Mouse (Mus musculus) urinary bladder, postnatal 14 days (tissue): ENCODE results near the gene Mif4gd.
"Not testable (repeated sequence)": the region's sequence is repeated elsewhere in the genome, so short reads cannot be mapped to it uniquely, and the experiment has no call there.

Experiments
- DNase-seq: peaks from one replicate; pipeline ENCODE4 v3.0.0; 2021; ENCODE audit warnings: low spot score

The Mif4gd gene

DNA sequence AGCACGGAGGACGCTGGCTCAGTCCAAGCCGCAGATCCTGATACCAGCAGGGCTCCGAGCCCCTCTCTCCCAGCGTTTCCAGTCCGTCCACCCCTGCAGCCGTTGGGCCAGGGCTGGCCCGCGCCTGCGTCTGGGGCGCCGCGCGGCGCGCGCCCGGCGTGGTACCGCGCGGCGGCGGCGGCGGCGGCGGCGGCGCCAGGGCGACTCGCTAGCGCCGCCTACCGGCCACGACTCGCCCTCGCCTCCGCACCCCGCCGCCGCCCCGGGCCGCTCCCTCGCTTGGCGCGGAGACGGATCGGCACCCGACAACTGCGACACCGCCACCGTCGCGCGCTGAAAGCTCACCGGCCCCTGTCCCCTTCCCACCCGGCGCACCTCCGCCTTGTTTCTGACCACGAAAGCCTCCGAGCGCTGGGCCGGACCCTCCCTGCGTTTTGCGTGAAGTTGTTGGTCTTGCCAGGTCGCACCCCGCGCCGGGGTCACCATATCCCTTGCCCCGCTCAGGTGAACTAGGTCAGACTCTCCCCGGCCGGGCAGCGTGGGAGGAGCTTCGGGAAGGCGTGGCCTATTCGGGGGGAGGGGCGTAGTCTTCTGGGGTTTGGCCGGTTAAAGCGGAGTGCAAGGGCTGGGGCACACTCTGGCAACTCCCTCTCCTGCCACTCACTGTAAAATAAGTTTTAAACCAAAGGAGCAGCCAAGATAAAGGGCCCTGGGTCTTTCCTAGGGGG, at the start of gene Mif4gd:
Gene Mif4gd (minus strand): TSS at position 560 of the 728 bp plus-strand sequence.
- peak; percentile 94 for DNase-seq

DNA sequence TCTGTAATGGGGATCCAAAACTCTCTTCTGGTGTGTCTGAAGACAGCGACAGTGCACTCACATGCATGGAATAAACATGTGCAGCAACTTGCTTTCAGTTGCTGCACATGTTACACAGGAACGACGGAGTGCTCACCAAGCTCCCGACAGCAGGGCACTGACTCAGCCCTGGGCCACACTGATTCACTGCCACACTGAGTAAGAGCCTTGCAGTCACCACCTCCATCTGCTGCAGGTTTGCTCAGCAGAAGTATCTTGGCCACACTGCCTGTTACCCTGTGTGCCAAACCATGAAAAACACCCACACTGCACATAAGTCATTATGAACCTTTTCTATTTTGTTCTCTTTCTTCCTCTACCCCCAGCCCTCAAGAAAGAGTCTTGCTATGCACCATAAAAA, 47.6 kb upstream of the Mif4gd start:
- DNase-seq, result no peak

DNA sequence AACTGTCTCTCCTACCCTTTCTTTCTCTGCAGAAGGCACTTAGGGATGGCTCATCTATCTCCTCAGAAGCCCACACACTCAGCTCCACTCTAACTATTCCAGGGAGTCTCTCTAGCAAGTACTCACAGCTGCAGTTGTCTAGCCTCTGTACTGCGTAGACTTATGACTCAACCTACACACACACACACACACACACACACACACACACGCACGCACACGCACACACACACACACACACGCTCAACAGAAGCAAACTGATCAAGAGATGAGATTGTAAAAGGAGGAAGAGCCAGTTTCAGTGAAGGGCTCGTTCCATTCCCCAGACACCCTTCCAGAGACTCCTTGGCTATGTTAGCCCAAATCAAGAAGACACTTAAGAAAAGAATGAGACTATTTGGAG, 45.8 kb upstream of the Mif4gd start:
- peak; percentile 16 for DNase-seq

DNA sequence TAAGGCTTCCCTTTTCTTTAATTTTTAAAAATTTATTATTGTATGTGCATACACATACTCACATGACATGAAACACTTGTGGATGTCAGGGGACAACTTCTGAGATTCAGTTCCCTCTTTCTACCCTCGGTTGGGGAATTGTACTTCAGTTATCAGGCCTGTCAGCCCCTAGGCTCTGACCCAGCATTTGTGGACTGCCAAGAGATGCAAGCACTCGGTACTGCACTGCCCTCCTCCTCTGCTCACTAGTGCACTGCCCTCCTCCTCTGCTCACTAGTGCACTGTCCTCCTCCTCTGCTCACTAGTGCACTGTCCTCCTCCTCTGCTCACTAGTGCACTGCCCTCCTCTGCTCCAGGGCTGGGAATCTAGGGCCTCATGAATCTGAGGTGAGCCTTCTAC, 41.4 kb upstream of the Mif4gd start:
- DNase-seq, result no peak

DNA sequence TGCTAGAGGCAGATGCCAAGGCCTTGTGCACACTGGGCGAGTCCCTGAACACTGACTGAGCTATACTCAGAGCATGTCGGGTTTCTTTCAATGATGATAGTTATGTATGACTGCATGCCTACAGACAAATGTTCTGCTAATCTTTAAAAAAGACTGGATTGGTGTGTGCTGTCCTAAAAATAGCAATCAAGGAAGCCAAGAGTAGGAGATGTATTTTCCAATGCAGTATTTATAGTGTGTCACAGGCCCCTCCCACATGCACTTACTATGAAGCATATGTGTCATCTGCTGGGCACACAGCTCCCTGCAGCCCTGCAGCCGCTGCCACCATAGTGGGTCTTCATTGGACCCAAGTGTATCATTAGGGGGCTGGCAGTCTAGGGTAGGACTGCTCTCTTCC, 40.4 kb upstream of the Mif4gd start:
- no peak for DNase-seq

DNA sequence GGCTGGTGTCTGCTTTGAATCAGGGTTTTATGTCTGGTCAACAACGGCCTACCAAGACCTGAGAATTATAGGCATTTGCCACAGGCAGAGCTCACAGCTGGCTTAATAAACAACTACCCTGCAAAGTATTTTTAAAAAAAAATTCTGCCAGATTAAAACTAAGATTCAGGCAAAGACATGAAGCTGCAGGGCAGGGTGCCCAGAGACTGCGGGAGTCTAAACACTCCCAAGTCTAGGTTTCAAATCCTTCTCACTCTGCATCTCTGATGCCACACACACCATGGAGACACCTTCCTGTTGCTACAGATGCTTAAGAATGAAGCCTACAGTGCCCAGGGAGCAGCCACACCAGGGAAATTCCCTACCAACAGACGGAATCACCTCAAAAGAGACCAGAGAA, 38.9 kb upstream of the Mif4gd start:
- DNase-seq, result no peak

DNA sequence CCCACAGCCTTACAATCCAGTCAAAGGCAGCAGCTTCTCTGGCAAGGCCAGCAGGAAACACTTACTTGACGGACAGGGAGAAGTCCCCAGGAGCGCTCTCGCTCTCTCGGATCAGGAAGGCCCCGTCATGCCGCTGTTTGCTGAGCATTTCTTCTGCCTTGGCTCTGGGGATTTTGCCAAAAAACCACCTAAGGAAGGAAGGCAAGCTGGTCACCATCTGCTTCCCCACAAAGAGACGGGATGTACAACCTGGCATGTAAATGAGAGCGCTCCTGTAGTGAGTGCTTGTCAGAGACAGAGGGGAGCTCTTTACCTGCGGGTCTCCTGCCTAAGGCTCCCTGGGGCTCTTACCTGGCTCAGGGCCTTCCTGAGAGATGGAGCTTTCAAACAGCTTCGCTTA, 36.9 kb upstream of the Mif4gd start:
- DNase-seq, result no peak

DNA sequence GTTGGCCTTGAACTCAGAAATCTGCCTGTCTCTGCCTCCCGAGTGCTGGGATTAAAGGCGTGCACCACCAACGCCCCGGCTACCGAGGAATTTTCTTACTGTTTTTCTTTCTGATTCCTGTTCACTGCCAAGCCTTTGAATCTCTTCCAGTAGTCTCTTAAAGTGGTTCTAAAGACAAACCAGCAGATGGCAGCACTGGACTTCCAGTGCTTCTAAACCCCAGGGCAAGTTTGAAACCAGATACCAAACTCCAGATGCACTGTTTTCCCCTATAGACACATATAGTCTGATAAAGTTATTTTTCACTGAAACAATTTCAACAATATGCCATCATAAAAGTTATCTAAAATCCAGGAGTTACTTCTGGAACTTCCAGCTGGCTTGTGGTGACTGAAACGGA, 34.7 kb upstream of the Mif4gd start:
- DNase-seq, result peak; percentile 59

DNA sequence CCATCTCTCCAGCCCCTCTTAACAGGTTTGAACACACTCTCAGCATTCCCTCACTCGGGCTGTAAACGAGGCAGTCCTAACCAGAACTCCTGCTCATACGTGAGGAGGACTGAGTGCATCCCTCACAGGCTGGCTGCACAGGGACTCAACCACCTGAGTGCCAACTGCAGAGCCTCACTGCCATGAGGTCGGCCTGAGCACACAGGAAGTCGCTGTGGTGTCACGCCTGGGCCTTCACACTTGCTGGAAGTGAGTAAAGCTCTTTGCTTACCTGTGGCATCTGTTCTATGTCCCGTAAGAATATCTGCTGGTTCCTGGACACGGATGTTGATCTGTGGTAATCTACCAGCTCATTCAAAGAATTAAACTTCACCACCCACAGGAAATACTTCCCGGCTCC, 33.7 kb upstream of the Mif4gd start:
- no peak for DNase-seq

DNA sequence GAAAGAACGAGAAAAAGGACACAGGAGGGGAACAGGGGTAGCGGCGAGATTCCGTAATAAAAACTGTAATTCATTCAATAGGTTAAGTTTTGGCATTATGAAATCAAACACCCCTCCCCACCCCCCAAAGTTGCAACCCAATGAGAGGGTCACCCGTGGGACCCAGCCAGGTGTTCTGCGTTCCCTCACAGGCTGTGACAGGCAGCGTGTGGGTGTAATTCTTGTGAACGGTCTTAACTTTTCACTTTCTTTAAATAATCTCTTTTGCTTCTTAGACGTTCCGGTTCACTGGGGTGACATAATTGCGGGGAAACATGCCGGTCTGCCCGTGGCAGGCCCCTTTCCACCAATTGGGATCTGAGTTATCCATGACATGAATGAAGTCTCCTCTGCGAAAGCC, 32.7 kb upstream of the Mif4gd start:
- not testable (repeated sequence) for DNase-seq

DNA sequence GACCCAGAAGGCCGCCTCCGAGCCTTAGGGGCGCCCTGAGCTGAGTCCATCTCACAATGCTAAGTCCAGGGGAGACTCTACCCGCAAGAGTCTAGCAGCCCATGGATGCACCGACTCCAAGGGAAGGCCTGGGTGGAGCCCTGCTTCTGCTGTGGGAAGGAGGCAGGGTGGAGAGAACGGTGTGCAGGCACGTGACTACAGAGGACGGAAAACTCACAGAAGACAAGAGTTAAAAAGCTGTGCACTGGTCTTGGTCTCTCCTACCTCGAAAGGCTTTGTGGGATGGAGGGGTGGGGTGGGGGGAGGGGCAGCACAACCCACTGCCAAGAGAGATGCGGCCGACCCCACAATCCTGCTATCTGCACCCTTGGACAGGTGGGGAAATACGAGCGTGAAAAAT, 31.5 kb upstream of the Mif4gd start:
- no peak for DNase-seq

DNA sequence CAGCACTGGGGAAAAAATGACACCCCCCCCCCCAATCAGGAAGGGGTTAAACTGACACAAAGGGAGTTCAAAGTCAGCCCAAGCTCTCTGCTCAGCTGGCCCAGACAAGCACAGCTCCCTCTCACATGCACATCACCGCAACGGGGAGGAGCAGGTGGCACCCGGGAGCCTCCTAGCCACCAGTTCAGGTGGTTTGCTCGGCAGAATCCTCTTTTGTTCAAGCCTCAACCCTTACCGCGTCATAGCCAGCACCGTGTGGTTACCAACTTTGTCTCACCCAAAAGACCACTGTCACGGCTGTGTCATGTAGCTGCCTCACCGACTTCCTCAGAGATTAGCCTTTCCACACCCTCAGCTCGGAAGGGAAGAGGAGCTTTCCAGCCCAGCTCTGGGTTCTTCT, 30.5 kb upstream of the Mif4gd start:
- no peak for DNase-seq

DNA sequence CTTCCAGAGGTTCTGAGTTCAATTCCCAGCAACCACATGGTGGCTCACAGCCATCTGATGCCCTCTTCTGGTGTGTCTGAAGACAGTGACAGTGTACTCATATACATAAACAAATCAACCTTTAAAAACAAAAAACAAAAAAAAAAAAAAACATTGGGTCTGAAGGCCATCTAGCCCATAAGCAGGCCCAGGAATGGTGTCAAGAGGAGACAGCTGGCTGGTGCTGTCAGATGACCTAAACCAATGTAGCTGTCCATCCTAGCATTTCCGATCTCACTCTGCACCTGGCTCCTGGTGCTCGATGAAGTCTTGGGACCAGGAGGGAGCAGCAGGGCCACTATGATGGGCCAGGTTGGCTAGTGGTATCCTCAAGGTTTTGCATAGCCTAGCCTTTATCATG, 29.9 kb upstream of the Mif4gd start:
- no peak for DNase-seq

DNA sequence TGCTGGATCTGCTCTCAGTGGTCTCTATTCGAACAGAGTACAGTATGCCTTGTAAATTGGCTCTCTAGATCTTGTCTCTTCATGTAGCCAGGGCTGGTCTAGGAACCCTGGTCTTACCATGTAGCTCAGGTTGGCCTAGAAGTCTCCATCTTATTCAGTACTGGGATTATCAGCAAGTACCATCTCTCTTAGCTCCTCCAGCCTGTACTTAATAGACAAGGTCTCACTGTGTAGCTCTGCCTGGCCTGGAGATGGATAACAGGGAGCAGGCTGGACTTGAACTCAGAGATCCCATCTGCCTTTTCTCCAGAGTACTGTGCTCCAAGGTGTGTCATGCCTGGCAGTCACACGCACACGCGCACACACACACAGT, 28.9 kb upstream of the Mif4gd start:
- no peak for DNase-seq

DNA sequence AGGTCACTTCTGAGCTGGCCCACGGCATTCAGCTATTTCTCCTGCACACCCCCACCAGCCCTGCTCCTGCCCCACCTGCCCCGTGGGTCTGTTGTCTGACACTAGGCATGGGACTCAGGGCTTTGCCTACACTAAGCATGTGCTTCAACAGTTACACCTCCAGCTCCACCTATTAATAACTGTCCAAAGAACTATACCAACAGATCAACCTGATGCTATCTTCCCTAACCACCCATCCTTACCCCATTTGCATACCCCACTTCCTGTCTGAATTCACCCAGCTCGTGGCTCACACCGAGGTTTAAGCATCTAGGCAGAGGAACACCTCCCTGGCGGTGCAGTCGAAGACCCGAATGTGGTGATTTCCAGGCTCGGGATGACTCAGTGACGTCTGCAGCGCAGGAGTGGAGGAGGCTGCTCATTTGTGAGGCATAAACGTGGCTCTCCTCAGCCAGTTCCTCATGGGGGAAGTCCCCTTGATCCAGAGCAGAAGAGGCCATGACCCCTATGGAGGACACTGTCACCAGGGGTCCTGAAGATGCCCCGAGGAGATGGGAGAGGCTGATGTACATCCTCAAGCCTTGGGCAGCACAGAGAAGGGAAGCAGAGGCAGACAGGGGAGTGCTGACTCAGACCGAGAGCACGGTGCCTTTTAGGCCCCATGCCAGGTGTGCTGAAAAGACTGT, 28.4 kb upstream of the Mif4gd start:
- DNase-seq, result no peak

DNA sequence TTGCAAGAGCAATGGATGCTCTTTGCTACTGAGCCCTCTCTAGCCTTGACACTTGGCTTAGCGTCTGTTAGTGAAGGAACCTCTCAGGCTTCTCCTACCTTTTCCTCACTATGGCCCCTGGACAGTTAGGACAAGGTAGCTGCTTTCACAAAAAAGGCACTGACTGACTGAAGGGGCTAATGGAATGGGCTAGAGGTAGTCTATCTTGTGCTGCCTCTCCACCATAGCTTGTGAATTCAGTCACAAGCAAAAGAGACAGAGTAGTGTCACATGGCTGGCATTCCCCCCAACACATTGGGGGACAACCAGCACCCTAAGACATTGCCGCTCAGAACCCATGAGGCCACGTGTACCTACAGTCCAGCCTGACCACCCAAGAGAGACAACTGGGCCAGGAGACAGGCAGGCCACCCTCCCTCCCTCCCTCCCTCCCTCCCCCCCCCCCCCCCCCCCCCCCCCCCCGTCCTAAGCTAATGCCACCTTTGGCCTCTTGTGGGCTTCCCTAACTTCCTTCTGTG, 27.6 kb upstream of the Mif4gd start:
- DNase-seq, result no peak

DNA sequence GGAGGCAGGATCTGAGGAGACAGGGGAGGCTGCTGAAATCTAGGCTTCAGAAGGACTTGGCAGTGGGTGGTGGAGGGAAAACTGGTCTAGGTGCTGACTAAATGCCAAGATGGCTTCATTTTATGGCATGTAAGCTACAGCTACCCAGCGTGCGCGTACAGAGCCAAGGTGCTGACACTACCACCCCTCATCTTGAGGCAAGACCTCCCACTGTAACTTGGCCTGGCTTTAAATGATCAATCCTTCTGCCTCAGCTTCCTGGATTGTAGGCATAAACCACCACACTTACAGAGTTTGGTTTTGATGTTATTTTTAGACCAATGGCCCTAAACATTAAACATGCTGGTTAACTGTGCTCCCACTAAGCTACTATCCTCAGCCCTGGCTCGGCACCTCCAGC, 26.8 kb upstream of the Mif4gd start:
- DNase-seq, result no peak

DNA sequence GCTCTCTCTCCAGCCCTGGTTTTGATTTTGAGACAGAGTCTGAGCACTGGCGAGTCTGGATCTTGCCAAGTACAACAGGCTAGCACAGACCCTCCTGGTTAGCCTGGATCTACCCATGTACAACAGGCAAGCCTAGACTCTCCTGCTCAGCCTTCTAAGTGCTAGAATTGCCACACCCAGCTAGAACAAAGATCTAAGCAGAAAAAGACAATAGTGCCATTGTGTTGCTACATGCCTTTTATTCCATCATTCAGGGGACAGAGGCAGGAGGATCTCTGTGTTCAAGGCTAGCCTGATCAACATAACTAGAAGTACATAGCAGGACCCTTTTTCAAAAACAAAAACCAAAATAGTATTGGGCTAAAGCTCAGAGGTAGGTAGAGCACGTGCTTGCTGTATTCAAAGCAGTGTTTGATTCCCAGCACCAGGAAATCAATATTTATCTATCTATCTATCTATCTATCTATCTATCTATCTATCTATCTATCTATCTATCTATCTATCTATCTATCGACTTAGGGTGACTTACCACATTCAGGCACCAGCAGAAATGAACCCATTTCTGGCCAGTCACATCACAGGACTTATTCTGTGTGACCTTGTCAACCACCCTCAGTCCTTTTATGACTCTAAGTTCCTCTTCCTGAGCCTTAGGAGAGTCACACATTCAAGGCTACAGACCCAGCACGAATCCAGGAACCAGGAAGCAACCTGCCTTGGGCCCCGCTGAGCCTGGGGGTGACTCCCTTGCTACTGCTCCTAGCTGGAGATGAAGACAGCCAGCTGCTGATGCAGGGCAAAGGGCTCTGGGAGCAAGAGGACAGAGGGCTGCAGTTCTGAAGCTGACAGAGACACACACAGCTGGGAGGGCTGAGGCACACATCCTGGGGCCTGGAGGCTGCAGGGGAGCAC, 26.0 kb upstream of the Mif4gd start:
- no peak for DNase-seq

DNA sequence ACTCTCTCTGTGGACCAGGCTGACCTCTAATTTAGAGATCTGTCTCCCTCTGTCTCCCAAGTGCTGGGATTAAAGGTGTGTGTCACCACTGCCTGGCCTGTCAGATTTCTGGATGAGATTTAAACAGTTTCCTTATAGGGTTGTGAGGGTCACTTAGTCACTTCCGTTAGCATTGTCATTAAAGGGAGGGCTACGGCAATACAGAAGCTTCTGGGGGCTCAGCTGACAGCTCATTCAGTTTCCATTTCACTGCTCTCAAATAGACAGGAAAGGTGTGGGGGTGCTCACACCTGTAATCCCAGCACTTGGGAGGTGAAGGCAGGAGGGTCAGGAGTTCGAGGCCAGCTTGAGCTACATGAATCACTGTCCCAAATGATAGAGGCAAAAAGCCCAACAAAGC, 24.2 kb upstream of the Mif4gd start:
- no peak for DNase-seq

DNA sequence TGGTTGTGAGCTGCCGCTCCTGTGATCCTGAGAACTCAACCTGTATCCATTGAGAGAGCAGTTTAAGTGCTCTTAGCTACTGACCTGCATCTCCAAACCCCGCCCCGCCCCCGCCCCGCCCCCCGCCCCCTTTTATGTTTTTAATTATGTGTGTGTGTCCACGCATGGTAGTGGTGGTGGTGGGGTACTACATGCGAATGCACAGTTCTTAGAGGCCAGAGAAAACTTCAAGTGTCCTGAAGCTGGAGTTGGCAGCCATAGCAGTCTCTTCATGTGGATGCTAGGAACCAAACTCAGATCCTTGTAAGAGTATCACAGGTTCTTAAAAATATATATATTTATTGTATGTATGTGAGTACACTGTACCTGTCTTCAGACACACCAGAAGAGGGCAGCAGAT, 22.7 kb upstream of the Mif4gd start:
- DNase-seq, result no peak

DNA sequence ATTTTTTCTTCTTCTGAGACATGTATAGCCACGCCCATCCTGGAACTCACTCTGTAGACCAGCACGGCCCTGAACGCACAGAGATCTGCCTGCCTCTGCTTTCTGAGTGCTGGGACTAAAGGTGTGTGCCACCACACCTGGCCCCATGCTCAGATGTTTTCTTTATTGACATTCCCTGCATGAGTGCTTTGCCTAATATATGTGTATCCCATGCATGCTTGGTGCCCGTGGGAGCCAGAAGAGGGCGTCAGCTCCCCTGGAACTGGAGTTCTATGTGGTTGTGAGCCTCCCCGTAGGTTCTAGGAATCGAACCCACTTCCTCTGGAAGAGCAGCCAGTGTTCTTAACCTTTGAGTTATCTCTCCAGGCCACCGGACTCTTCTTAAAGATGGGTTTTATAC, 22.3 kb upstream of the Mif4gd start:
- no peak for DNase-seq

DNA sequence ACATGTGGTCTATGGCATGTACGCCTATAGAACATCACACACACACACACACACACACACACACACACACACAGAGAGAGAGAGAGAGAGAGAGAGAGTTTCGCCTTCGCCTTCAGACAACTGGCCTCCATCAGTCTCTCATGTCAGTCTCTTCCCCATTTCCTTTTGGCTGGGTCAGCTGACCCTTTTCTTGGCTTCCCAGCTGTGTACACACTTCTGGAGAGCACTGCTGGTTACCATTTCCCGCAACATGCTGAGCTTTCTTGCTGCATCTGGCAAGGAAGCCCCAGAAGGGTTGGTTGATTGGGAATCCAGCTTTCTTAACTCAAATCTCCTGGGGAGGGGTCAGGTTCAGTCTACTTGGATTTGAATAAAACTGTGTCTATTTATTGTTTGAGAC, 21.3 kb upstream of the Mif4gd start:
- DNase-seq, result no peak

DNA sequence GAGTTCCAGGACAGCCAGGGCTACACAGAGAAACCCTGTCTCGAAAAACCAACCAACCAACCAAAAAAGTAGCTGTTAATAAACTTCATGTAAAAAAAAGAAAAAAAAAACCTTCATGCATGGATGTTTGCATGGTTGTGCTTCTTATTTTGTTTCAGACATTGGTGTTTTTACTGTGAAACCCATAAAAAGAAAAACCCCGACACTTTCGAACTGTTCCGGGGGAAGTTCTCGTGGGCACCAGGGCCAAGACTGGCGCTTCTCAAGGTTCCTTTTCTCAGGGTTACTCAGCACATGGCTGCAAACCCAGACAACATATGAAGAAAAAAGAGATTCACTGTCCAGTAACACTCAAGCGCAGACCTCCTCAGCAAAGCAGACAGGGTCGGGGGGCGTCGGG, 20.1 kb upstream of the Mif4gd start:
- no peak for DNase-seq
